Mouse (Mus musculus) E14TG2a.4 (cell line): ENCODE measurements around the gene Scd4.

Experiments
- H3K27me3 ChIP-seq: 2 replicates; pipeline ENCODE4 v1.6.1; 2014; ENCODE audit warnings: low read length, control low read depth; ENCODE audit not compliant: insufficient read depth
- H3K36me3 ChIP-seq: 2 replicates; pipeline ENCODE4 v1.6.1; 2014; ENCODE audit warnings: low read length, control low read depth; ENCODE audit not compliant: insufficient read depth
- H3K4me1 ChIP-seq: replicated peaks from 2 replicates; pipeline ENCODE4 v1.6.1; 2014; ENCODE audit warnings: low read depth, low read length, control low read depth
- H3K4me3 ChIP-seq: replicated peaks from 2 replicates; pipeline ENCODE4 v1.5.1; 2014; ENCODE audit warnings: mild to moderate bottlenecking, low read length
- H3K9me3 ChIP-seq: 2 replicates; pipeline ENCODE4 v1.6.1; 2014; ENCODE audit warnings: low read length, control low read depth
- CTCF ChIP-seq: conservative IDR thresholded peaks from 2 replicates; pipeline ENCODE4 v1.5.1; 2014; ENCODE audit warnings: low read length
- NANOG ChIP-seq: IDR thresholded peaks from 2 replicates; pipeline ENCODE4 v1.6.1; 2014; ENCODE audit warnings: borderline replicate concordance, low read length, mixed read lengths
- POU5F1 ChIP-seq: IDR thresholded peaks from 2 replicates; pipeline ENCODE4 v1.6.1; 2014; ENCODE audit warnings: low read length, borderline replicate concordance

Gene Scd4

GRCm38 (mm10) chr19:44297862-44298261 lies 35.0 kb upstream of the Scd4 start:
- no peak for TF ChIP-seq NANOG
- no peak for TF ChIP-seq CTCF
- TF ChIP-seq POU5F1, result no peak
- peaks cover 82% of the 10 kb centered on the region for H3K36me3 ChIP-seq
- peak overlapping the region; percentile 98 for H3K4me3 ChIP-seq

GRCm38 (mm10) chr19:44299078-44299477 lies 33.8 kb upstream of the Scd4 start:
- Histone ChIP-seq H3K36me3 (peaks cover 94% of the 10 kb centered on the region), H3K27me3 (no peaks in the 10 kb centered on the region), H3K4me1 (peaks cover 85% of the 10 kb centered on the region), H3K4me3 (peak overlapping the region; percentile 98; the same call in 1 of the 2 replicates), H3K9me3 (no peaks in the 10 kb centered on the region)
- TF ChIP-seq POU5F1, result no peak
- no peak for TF ChIP-seq CTCF

More at GRCm38 (mm10) chr19:44297862-44298261, 35.0 kb upstream of the Scd4 start:
- no peaks in the 10 kb centered on the region for H3K27me3 ChIP-seq
- H3K4me1 ChIP-seq, result peaks cover 80% of the 10 kb centered on the region
- no peaks in the 10 kb centered on the region for H3K9me3 ChIP-seq

GRCm38 (mm10) chr19:44299902-44300301 lies 33.0 kb upstream of the Scd4 start:
- Histone ChIP-seq H3K9me3 (no peaks in the 10 kb centered on the region), H3K36me3 (peaks cover 100% of the 10 kb centered on the region), H3K4me1 (peaks cover 91% of the 10 kb centered on the region), H3K4me3 (0 out of 2 replicates have a peak overlapping the region, but pooled peaks have one; percentile 14), H3K27me3 (no peaks in the 10 kb centered on the region)
- TF ChIP-seq POU5F1 (no peak), CTCF (no peak), NANOG (no peak)

GRCm38 (mm10) chr19:44300520-44300919 lies 32.4 kb upstream of the Scd4 start:
- Histone ChIP-seq H3K9me3 (no peaks in the 10 kb centered on the region), H3K4me1 (peaks cover 89% of the 10 kb centered on the region), H3K4me3 (no peak overlapping the region), H3K27me3 (no peaks in the 10 kb centered on the region), H3K36me3 (peaks cover 100% of the 10 kb centered on the region)
- TF ChIP-seq POU5F1 (no peak), CTCF (no peak), NANOG (no peak)

GRCm38 (mm10) chr19:44301176-44301575 lies 31.7 kb upstream of the Scd4 start:
- H3K4me1 ChIP-seq, result peaks cover 82% of the 10 kb centered on the region
- H3K9me3 ChIP-seq, result no peaks in the 10 kb centered on the region
- H3K27me3 ChIP-seq, result no peaks in the 10 kb centered on the region
- TF ChIP-seq NANOG (no peak), POU5F1 (no peak), CTCF (no peak)
- H3K4me3 ChIP-seq, result no peak overlapping the region
- H3K36me3 ChIP-seq, result peaks cover 100% of the 10 kb centered on the region

GRCm38 (mm10) chr19:44301671-44302305 lies 31.1 kb upstream of the Scd4 start:
- H3K36me3 ChIP-seq, result peaks cover 100% of the 10 kb centered on the region
- no peaks in the 10 kb centered on the region for H3K9me3 ChIP-seq
- no peaks in the 10 kb centered on the region for H3K27me3 ChIP-seq
- H3K4me1 ChIP-seq, result peaks cover 76% of the 10 kb centered on the region
- TF ChIP-seq POU5F1 (no peak), CTCF (no peak), NANOG (no peak)
- no peak overlapping the region for H3K4me3 ChIP-seq

- peaks cover 72% of the 10 kb centered on the region for H3K4me1 ChIP-seq
- no peak for TF ChIP-seq CTCF
- TF ChIP-seq NANOG, result no peak
- no peak for TF ChIP-seq POU5F1
These were observed 30.0 kb upstream of the Scd4 start for GRCm38 (mm10) chr19:44302901-44303300.

GRCm38 (mm10) chr19:44303502-44303901 lies 29.4 kb upstream of the Scd4 start:
- Histone ChIP-seq H3K4me3 (no peak overlapping the region), H3K9me3 (no peaks in the 10 kb centered on the region)
- TF ChIP-seq CTCF (no peak), NANOG (no peak), POU5F1 (no peak)

More at GRCm38 (mm10) chr19:44302901-44303300, 30.0 kb upstream of the Scd4 start:
- Histone ChIP-seq H3K4me3 (no peak overlapping the region), H3K27me3 (no peaks in the 10 kb centered on the region), H3K9me3 (no peaks in the 10 kb centered on the region), H3K36me3 (peaks cover 100% of the 10 kb centered on the region)

GRCm38 (mm10) chr19:44304419-44304818 lies 28.5 kb upstream of the Scd4 start:
- Histone ChIP-seq H3K36me3 (peaks cover 100% of the 10 kb centered on the region), H3K27me3 (no peaks in the 10 kb centered on the region), H3K9me3 (no peaks in the 10 kb centered on the region), H3K4me1 (peaks cover 56% of the 10 kb centered on the region), H3K4me3 (no peak overlapping the region)
- TF ChIP-seq NANOG, result no peak
- TF ChIP-seq POU5F1, result no peak
- no peak for TF ChIP-seq CTCF

More at GRCm38 (mm10) chr19:44303502-44303901, 29.4 kb upstream of the Scd4 start:
- H3K4me1 ChIP-seq, result peaks cover 66% of the 10 kb centered on the region
- peaks cover 100% of the 10 kb centered on the region for H3K36me3 ChIP-seq
- H3K27me3 ChIP-seq, result no peaks in the 10 kb centered on the region
